Mouse (Mus musculus) forebrain, embryonic 12.5 days (tissue): Measurements from ENCODE around the gene Tbrg4. TPM values are rescaled to one million over a fixed set of nuclear protein-coding genes. Genes with fewer than 3 reads are reported as not detected.
"Not testable (repeated sequence)": the region's sequence is repeated elsewhere in the genome, so short reads cannot be mapped to it uniquely, and the experiment has no call there.

Source experiments
- ATAC-seq: fragments of 200-750 bp; cut with Nextera tagmentation; 2 replicates; pipeline ENCODE4 v1.8.0; 2017; ENCODE audit warnings: moderate TSS enrichment; ENCODE audit not compliant: low FRiP score
- H3K27ac ChIP-seq: fragments of 300-500 bp; sonication (generic); 2 replicates; pipeline ENCODE4 v1.5.1; 2016; ENCODE audit warnings: mild to moderate bottlenecking
- H3K27me3 ChIP-seq: fragments of 300-500 bp; sonication (generic); 2 replicates; pipeline ENCODE4 v1.6.1; 2016; ENCODE audit warnings: mild to moderate bottlenecking
- H3K36me3 ChIP-seq: fragments of 300-500 bp; sonication (generic); replicated peaks from 2 replicates; pipeline ENCODE4 v1.6.1; 2016; ENCODE audit warnings: mild to moderate bottlenecking
- H3K4me1 ChIP-seq: fragments of 300-500 bp; sonication (generic); 2 replicates; pipeline ENCODE4 v1.6.1; 2016
- H3K4me2 ChIP-seq: fragments of 300-500 bp; sonication (generic); 2 replicates; pipeline ENCODE4 v1.6.1; 2016; ENCODE audit warnings: mild to moderate bottlenecking, moderate library complexity
- H3K4me3 ChIP-seq: fragments of 300-500 bp; sonication (generic); replicated peaks from 2 replicates; pipeline ENCODE4 v1.5.1; 2016; ENCODE audit warnings: mild to moderate bottlenecking
- H3K9ac ChIP-seq: fragments of 300-500 bp; sonication (generic); 2 replicates; pipeline ENCODE4 v1.6.1; 2016; ENCODE audit warnings: mild to moderate bottlenecking
- H3K9me3 ChIP-seq: fragments of 300-500 bp; sonication (generic); 2 replicates; pipeline ENCODE4 v1.6.1; 2016
- WGBS: fragments of 180-500 bp; shearing (Covaris S2); methylation state at CpG from one replicate; pipeline ENCODE4 v1.1.7; 2016; 5-methylcytosine and 5-hydroxymethylcytosine counted together
- polyA plus RNA-seq: library from polyadenylated mRNA; unstranded; fragments of >200 nt; fragmentation: Nextera tagmentation; extraction: Ambion mirVana; gene quantifications from 2 replicates; pipeline ENCODE4 v1.2.1, GENCODE M21; 2016

The Tbrg4 gene
- polyA plus RNA-seq: 46.7 and 48.7 TPM in 2 replicates

DNA sequence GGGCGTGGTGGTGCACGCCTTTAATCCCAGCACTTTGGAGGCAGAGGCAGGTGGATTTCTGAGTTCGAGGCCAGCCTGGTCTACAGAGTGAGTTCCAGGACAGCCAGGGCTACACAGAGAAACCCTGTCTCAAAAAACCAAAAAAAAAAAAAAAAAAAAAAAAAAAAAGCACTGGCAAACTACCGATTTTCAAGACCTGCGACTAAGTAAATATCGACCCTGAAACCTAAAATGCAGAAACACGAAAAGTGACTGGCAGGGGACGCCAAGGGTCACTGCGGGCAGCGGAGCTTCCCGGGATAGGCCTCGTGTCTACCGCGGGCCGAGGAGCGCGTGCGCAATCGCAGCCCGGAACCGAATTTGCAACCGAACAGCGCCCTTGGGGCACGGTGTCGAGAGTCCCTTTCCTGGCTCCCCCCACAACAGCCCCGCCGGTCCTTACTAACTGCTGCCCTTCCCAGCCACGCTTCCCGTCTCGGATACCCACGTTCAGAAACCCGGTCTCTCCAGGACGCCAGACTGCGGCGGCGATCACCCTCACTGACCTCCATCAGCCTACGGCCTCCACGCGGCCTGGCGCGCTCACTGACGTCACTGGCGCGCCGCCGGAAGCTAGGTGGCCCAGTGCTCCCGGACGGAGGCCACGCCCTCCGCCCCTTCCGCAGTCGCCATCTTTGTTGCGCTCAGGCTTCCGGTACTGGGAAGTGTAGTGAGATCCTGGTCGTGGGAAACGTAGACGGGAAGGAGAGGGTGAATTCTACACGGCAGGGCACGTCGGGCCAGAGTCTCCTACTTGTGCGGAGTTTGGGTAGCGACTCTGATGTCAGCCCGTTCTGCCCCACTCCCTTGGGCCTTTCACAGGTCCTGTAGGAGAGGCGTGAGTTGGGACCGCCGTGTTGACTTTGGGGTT, at the start of gene Tbrg4:
Gene Tbrg4 (minus strand): TSS at position 590 of the 910 bp plus-strand sequence.
- Histone ChIP-seq H3K27me3 (no peaks in the 10 kb centered on the region), H3K9ac (peak within 1 kb of the TSS; percentile 72), H3K9me3 (no peaks in the 10 kb centered on the region), H3K4me1 (peaks cover 30% of the 10 kb centered on the region), H3K27ac (peak within 1 kb of the TSS; percentile 87), H3K4me3 (peak within 1 kb of the TSS; percentile 79), H3K4me2 (peak within 1 kb of the TSS; percentile 78), H3K36me3 (peaks cover 38% of the 10 kb centered on the region)
- whole genome bisulfite sequencing: under 1% methylated on average over 66 of the region's 66 CpGs
- peak; percentile 96 for ATAC-seq

DNA sequence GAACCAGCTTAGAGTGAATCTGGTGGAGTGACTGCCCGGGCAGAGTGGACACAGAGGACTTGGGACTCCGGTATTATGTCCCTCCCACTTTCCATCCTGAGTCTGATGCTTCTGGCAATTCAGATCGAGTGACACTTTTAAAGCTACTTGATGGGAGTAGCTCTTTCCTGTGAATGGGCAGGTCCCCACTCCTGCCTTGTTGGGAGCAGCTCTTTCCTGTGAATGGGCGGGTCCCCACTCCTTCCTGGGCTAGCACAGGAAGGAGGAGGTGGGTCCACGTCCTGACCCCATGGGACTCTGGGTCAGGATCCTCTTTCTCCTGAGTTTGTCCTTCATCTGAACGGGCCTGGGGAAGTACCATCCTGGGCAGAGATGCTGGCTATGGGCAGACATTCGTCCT, 49.5 kb upstream of the Tbrg4 start:
- Histone ChIP-seq H3K27ac (no peak overlapping the region), H3K4me3 (no peak overlapping the region), H3K9ac (no peak overlapping the region), H3K36me3 (no peaks in the 10 kb centered on the region), H3K9me3 (no peaks in the 10 kb centered on the region), H3K4me2 (no peak overlapping the region), H3K27me3 (0 out of 2 replicates have a peak, but pooled peaks cover 6% of the 10 kb centered on the region), H3K4me1 (peaks cover 1% of the 10 kb centered on the region; the same call in 1 of the 2 replicates)
- 77% methylated on average over 7 of the region's 7 CpGs for WGBS
- no peak for ATAC-seq

- WGBS: 92% methylated on average over 9 of the region's 9 CpGs
- Histone ChIP-seq H3K27ac (no peak overlapping the region), H3K4me1 (no peaks in the 10 kb centered on the region), H3K27me3 (0 out of 2 replicates have a peak, but pooled peaks cover 6% of the 10 kb centered on the region), H3K4me3 (no peak overlapping the region), H3K36me3 (no peaks in the 10 kb centered on the region), H3K4me2 (no peak overlapping the region), H3K9ac (no peak overlapping the region), H3K9me3 (no peaks in the 10 kb centered on the region)
- ATAC-seq: no peak
Observed at GRCm38 (mm10) chr11:6674701-6675100, 48.8 kb upstream of the Tbrg4 start.

DNA sequence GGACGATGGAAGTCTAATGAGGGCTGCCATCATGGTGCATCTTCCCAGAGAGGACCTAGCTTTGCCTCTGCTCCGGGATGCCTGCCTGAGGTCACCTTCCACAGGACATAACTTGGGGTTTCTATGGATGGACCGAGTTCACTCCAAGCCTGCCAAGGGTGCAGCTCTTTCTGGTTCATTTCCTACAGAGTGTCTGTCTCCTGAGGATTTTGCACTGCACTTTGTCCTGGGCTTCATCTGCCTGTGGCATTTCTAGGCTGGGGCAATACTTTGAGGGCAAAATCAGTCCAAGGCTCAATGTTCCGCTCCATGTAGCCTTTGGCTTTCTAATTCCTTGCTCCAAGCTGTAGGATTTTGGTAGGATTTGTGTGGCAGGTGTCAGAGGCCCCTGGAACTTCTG, 45.0 kb upstream of the Tbrg4 start:
- Histone ChIP-seq H3K27me3 (0 out of 2 replicates have a peak, but pooled peaks cover 3% of the 10 kb centered on the region), H3K4me3 (no peak overlapping the region), H3K4me2 (no peak overlapping the region), H3K9ac (no peak overlapping the region), H3K36me3 (no peaks in the 10 kb centered on the region), H3K27ac (no peak overlapping the region), H3K9me3 (no peaks in the 10 kb centered on the region), H3K4me1 (no peaks in the 10 kb centered on the region)
- 91% methylated on average over 4 of the region's 4 CpGs for WGBS
- no peak for ATAC-seq

- Histone ChIP-seq H3K4me1 (no peaks in the 10 kb centered on the region), H3K9me3 (no peaks in the 10 kb centered on the region), H3K27ac (no peak overlapping the region), H3K36me3 (no peaks in the 10 kb centered on the region), H3K27me3 (0 out of 2 replicates have a peak, but pooled peaks cover 3% of the 10 kb centered on the region), H3K4me3 (no peak overlapping the region), H3K9ac (no peak overlapping the region), H3K4me2 (no peak overlapping the region)
- ATAC-seq: no peak
- 53% methylated on average over 2 of the region's 2 CpGs for WGBS
Observed at GRCm38 (mm10) chr11:6670044-6670443, 44.2 kb upstream of the Tbrg4 start.

- no peak overlapping the region for H3K4me3 ChIP-seq
- H3K4me2 ChIP-seq: no peak overlapping the region
- no peaks in the 10 kb centered on the region for H3K9me3 ChIP-seq
- ATAC-seq: no peak
- WGBS: 28% methylated on average over 9 of the region's 9 CpGs
- no peaks in the 10 kb centered on the region for H3K4me1 ChIP-seq
- no peaks in the 10 kb centered on the region for H3K36me3 ChIP-seq
- H3K27me3 ChIP-seq: 0 out of 2 replicates have a peak, but pooled peaks cover 3% of the 10 kb centered on the region
- H3K27ac ChIP-seq: no peak overlapping the region
- no peak overlapping the region for H3K9ac ChIP-seq
Observed at GRCm38 (mm10) chr11:6669041-6669440, 43.2 kb upstream of the Tbrg4 start.

GRCm38 (mm10) chr11:6666634-6667033, 40.8 kb upstream of the Tbrg4 start:
- Histone ChIP-seq H3K9ac (no peak overlapping the region), H3K36me3 (no peaks in the 10 kb centered on the region), H3K27ac (no peak overlapping the region), H3K4me2 (no peak overlapping the region), H3K9me3 (no peaks in the 10 kb centered on the region), H3K4me3 (no peak overlapping the region), H3K27me3 (no peaks in the 10 kb centered on the region), H3K4me1 (no peaks in the 10 kb centered on the region)
- no peak for ATAC-seq
- WGBS: 91% methylated on average over 2 of the region's 2 CpGs

GRCm38 (mm10) chr11:6661206-6661605, 35.3 kb upstream of the Tbrg4 start:
- no peak for ATAC-seq
- Histone ChIP-seq H3K27ac (no peak overlapping the region), H3K36me3 (no peaks in the 10 kb centered on the region), H3K4me1 (peaks cover 9% of the 10 kb centered on the region), H3K9me3 (no peaks in the 10 kb centered on the region), H3K4me2 (no peak overlapping the region), H3K27me3 (peaks cover 16% of the 10 kb centered on the region), H3K9ac (no peak overlapping the region), H3K4me3 (no peak overlapping the region)
- WGBS: 72% methylated on average over 14 of the region's 14 CpGs

DNA sequence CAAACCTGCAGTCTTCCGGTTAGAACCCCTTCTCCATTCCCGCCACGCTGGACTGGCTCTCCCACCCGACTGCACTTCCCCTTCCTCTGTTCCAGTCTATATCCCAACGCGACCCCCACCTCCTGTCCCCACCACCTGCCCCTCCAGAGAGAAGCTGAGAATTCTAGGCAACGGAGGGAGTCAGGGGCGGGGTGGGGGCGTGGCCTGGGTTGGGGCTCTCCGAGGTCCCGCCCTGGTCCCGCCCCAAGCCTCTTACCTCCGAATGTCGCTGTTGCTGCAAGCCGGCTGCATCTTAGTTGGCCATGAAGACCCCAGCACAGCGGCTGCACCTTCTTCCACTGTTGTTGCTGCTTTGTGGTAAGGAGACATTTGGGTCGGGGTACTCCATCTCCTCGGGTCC, 32.4 kb upstream of the Tbrg4 start, which contains the start of gene Ramp3:
Gene Ramp3 (plus strand): TSS at position 251 of the 400 bp plus-strand sequence.
- H3K9me3 ChIP-seq: no peaks in the 10 kb centered on the region
- no peak within 1 kb of the TSS for H3K27ac ChIP-seq
- H3K36me3 ChIP-seq: no peaks in the 10 kb centered on the region
- H3K4me2 ChIP-seq: peak within 1 kb of the TSS; percentile 78
- peak within 1 kb of the TSS; percentile 42 for H3K9ac ChIP-seq
- 0% methylated on average over 18 of the region's 18 CpGs for WGBS
- H3K4me3 ChIP-seq: peak within 1 kb of the TSS; percentile 43
- ATAC-seq: peak; percentile 84
- H3K27me3 ChIP-seq: peaks cover 23% of the 10 kb centered on the region
- peaks cover 9% of the 10 kb centered on the region for H3K4me1 ChIP-seq

- ATAC-seq: peak; percentile 74
- Histone ChIP-seq H3K4me1 (peaks cover 9% of the 10 kb centered on the region), H3K4me2 (no peak overlapping the region), H3K27me3 (peaks cover 15% of the 10 kb centered on the region), H3K9me3 (no peaks in the 10 kb centered on the region), H3K27ac (no peak overlapping the region), H3K4me3 (no peak overlapping the region), H3K36me3 (no peaks in the 10 kb centered on the region), H3K9ac (no peak overlapping the region)
- WGBS: 0% methylated on average over 2 of the region's 2 CpGs
Observed at GRCm38 (mm10) chr11:6654903-6655302, 29.0 kb upstream of the Tbrg4 start.

GRCm38 (mm10) chr11:6652978-6653377, 27.1 kb upstream of the Tbrg4 start:
- H3K36me3 ChIP-seq, H3K27ac ChIP-seq, H3K4me1 ChIP-seq, H3K4me2 ChIP-seq, H3K9ac ChIP-seq, H3K4me3 ChIP-seq, ATAC-seq, H3K9me3 ChIP-seq, H3K27me3 ChIP-seq: not testable (repeated sequence)
- 82% methylated on average over 3 of the region's 3 CpGs for WGBS

- ATAC-seq: no peak
- no peak overlapping the region for H3K4me3 ChIP-seq
- peaks cover under 1% of the 10 kb centered on the region; the same call in 1 of the 2 replicates for H3K27me3 ChIP-seq
- no peaks in the 10 kb centered on the region for H3K9me3 ChIP-seq
- no peak overlapping the region for H3K9ac ChIP-seq
- H3K4me1 ChIP-seq: no peaks in the 10 kb centered on the region
- no peaks in the 10 kb centered on the region for H3K36me3 ChIP-seq
- H3K27ac ChIP-seq: no peak overlapping the region
- H3K4me2 ChIP-seq: no peak overlapping the region
- 65% methylated on average over 7 of the region's 7 CpGs for WGBS
Observed at GRCm38 (mm10) chr11:6650519-6650918, 24.7 kb upstream of the Tbrg4 start.
